Mouse (Mus musculus) liver, embryonic 14.5 days (tissue): Measurements from ENCODE around the gene Spcs2. TPM values are rescaled to one million over a fixed set of nuclear protein-coding genes. Genes with fewer than 3 reads are reported as not detected.

ENCODE experiments used
- ATAC-seq: fragments of 200-750 bp; cut with Nextera tagmentation; 2 replicates; pipeline ENCODE4 v1.8.0; 2017; ENCODE audit warnings: moderate number of reproducible peaks, mild to moderate bottlenecking, moderate library complexity; ENCODE audit not compliant: insufficient read depth
- DNase-seq, 3 experiments: peaks; one replicate each; pipeline ENCODE4 v3.0.0-alpha.2; 2012 to 2013; ENCODE audit warnings: low read depth in 3 of 3, low spot score in 3 of 3
- H3K27ac ChIP-seq: fragments of 300-500 bp; sonication (generic); 2 replicates; pipeline ENCODE4 v1.5.1; 2014; ENCODE audit warnings: moderate library complexity, mild to moderate bottlenecking, control low read depth, inconsistent platforms
- H3K27me3 ChIP-seq: fragments of 300-500 bp; sonication (generic); 2 replicates; pipeline ENCODE4 v1.6.1; 2014; ENCODE audit warnings: mild to moderate bottlenecking, low read length, moderate library complexity; ENCODE audit not compliant: control insufficient read depth, insufficient read depth
- H3K36me3 ChIP-seq: fragments of 300-500 bp; sonication (generic); replicated peaks from 2 replicates; pipeline ENCODE4 v1.6.1; 2014; ENCODE audit warnings: low read depth; ENCODE audit not compliant: control insufficient read depth, insufficient read depth
- H3K4me1 ChIP-seq, 2 experiments: fragments of 200-500 bp in 1 of 2; fragments of 300-500 bp in 1 of 2; sonication (generic) in 1 of 2; replicated peaks; 2 replicates each; pipeline ENCODE4 v1.6.1; 2012 to 2014; ENCODE audit warnings: antibody characterized with exemption in 1 of 2, inconsistent platforms in 1 of 2, low read length in 1 of 2; ENCODE audit not compliant: control insufficient read depth in 2 of 2, insufficient read depth in 2 of 2
- H3K4me2 ChIP-seq: fragments of 300-500 bp; sonication (generic); 2 replicates; pipeline ENCODE4 v1.6.1; 2014; ENCODE audit warnings: low read depth, mild to moderate bottlenecking, control low read depth, moderate library complexity
- H3K4me3 ChIP-seq, 2 experiments: fragments of 200-500 bp in 1 of 2; fragments of 300-500 bp in 1 of 2; sonication (generic) in 1 of 2; 2 replicates each; pipeline ENCODE4 v1.5.1; 2012 to 2014; ENCODE audit warnings: low read depth in 2 of 2, low read length in 2 of 2, mild to moderate bottlenecking in 2 of 2, control low read depth in 1 of 2, inconsistent platforms in 1 of 2, moderate library complexity in 1 of 2; ENCODE audit not compliant: insufficient read depth in 1 of 2
- H3K9ac ChIP-seq: fragments of 300-500 bp; sonication (generic); replicated peaks from 2 replicates; pipeline ENCODE4 v1.6.1; 2014; ENCODE audit warnings: mild to moderate bottlenecking, control low read depth, moderate library complexity
- H3K9me3 ChIP-seq: fragments of 300-500 bp; sonication (generic); 2 replicates; pipeline ENCODE4 v1.6.1; 2016; ENCODE audit warnings: low read length, mixed read lengths; ENCODE audit not compliant: control insufficient read depth
- CTCF ChIP-seq: IDR thresholded peaks from 2 replicates; pipeline ENCODE4 v1.5.1; 2016; ENCODE audit warnings: antibody characterized with exemption, low read depth, control low read depth
- EP300 ChIP-seq: IDR thresholded peaks from 2 replicates; pipeline ENCODE4 v1.6.1; 2016; ENCODE audit warnings: antibody characterized with exemption, low read depth
- WGBS: fragments of 180-500 bp; shearing (Covaris S2); extraction: QIAGEN DNeasy Blood & Tissue Kit; methylation state at CpG from one replicate; pipeline ENCODE4 v1.1.7; 2014; ENCODE audit not compliant: insufficient replicate concordance; 5-methylcytosine and 5-hydroxymethylcytosine counted together
- polyA plus RNA-seq, 2 experiments: library from polyadenylated mRNA; depleted of rRNA in 1 of 2; stranded (reverse) in 1 of 2; unstranded in 1 of 2; fragments of >200 nt; fragmentation: Nextera tagmentation in 1 of 2; extraction: Ambion mirVana in 1 of 2; gene quantifications; 2 replicates each; pipeline versions ENCODE4 v1.2.1 to v1.2.3; 2012 to 2014

Gene Spcs2
- polyA plus RNA-seq, 2 experiments = 44.5 to 171 TPM

DNA sequence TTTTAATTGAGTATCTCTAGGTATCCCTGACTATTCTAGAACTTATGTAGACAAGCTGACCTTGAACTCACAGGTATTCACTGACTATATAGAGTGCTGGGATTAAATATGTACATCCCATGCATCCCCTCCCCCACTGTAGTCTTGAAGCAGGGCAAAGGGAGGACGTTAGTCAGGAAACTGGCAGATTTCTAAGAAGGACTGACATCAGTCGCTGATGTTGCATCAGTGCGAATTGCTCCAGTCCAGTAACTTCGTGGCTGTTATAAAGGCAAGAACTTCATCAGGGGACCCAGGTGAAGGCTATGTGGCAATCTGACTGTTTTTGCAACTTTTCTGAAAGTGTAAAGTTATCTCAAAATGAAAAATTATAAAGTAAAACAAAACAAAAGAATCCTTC is 6.0 kb upstream of the Spcs2 start:
- Histone ChIP-seq H3K9me3 (no peaks in the 10 kb centered on the region), H3K27ac (no peak overlapping the region), H3K4me2 (no peak overlapping the region), H3K4me3 (no peak overlapping the region), H3K9ac (no peak overlapping the region), H3K4me1 (0 out of 4 replicates have a peak, but pooled peaks cover 0 to 1% of the 10 kb centered on the region in 2 experiments), H3K27me3 (no peaks in the 10 kb centered on the region), H3K36me3 (no peaks in the 10 kb centered on the region)
- ATAC-seq (no peak), DNase-seq (no peak)
- TF ChIP-seq CTCF (no peak), EP300 (no peak)
- WGBS = 36% methylated on average over 4 of the region's 4 CpGs

DNA sequence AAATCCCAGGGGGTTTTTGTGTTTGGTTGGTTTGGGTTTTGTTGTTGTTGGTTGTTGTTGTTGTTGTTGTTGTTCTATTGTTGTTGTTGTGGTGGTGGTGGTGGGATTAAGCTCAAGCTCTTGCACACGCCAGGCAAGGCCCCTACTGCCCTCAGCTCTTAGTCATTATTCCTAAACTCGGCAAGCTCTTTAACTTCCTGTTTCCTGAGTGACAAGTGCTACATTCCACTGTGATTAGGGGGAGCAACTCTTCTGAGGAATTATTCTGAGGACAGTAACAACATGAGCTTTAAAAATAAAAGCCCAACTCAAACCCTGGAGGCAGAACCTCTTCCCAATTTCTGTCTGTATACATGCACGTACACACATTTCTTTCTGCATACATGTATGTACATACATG is 2.0 kb upstream of the Spcs2 start:
- DNase-seq (no peak), ATAC-seq (no peak)
- Histone ChIP-seq H3K4me1 (0 out of 4 replicates have a peak, but pooled peaks cover 0 to 1% of the 10 kb centered on the region in 2 experiments), H3K36me3 (no peaks in the 10 kb centered on the region), H3K27me3 (no peaks in the 10 kb centered on the region), H3K4me3 (no peak overlapping the region), H3K9ac (no peak overlapping the region), H3K9me3 (no peaks in the 10 kb centered on the region), H3K27ac (no peak overlapping the region), H3K4me2 (no peak overlapping the region)
- WGBS = 37% methylated on average over 3 of the region's 3 CpGs
- no peak for TF ChIP-seq EP300
- TF ChIP-seq CTCF = no peak

DNA sequence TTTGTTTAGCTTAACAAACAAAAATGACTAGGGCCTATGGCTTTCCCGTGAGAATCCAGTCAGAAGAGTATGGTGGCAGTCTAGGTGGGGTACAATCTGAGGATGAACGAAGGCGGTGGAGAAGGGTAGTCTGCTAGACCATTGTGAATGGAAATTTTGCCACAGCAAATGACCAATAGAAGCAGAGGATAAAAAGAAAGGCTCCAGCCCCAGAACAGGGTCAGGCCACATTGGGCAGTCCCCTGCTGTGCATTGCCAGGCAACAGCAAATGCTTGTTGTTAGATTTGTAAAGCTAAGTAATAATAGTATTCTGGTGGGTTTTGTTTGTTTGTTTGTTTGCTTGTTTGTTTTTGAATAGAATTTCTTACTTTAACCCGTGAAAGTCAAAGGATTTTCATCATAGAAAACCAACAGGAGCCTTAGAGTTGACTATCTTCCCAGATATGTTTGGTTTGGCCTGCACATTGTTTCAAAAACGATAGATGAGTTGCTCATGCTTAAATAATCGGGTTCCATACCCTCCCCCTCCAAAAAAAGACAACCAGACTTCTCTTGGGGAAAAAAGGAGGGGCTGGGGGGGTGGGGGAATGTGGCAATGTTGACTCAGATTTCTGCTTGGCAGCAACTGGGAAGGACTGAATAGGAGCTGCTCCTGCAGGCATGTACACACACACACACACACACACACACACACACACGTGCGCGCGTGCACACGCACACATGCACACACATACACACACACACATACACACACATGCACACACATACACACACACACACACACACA is 1.2 kb upstream of the Spcs2 start:
- Histone ChIP-seq H3K36me3 (no peaks in the 10 kb centered on the region), H3K9me3 (no peaks in the 10 kb centered on the region), H3K4me1 (0 out of 4 replicates have a peak, but pooled peaks cover 0 to 1% of the 10 kb centered on the region in 2 experiments), H3K9ac (no peak overlapping the region), H3K27me3 (no peaks in the 10 kb centered on the region), H3K4me2 (no peak overlapping the region), H3K27ac (no peak overlapping the region), H3K4me3 (no peak overlapping the region)
- DNase-seq (no peak), ATAC-seq (no peak)
- TF ChIP-seq CTCF (no peak), EP300 (no peak)
- 65% methylated on average over 11 of the region's 11 CpGs for WGBS

DNA sequence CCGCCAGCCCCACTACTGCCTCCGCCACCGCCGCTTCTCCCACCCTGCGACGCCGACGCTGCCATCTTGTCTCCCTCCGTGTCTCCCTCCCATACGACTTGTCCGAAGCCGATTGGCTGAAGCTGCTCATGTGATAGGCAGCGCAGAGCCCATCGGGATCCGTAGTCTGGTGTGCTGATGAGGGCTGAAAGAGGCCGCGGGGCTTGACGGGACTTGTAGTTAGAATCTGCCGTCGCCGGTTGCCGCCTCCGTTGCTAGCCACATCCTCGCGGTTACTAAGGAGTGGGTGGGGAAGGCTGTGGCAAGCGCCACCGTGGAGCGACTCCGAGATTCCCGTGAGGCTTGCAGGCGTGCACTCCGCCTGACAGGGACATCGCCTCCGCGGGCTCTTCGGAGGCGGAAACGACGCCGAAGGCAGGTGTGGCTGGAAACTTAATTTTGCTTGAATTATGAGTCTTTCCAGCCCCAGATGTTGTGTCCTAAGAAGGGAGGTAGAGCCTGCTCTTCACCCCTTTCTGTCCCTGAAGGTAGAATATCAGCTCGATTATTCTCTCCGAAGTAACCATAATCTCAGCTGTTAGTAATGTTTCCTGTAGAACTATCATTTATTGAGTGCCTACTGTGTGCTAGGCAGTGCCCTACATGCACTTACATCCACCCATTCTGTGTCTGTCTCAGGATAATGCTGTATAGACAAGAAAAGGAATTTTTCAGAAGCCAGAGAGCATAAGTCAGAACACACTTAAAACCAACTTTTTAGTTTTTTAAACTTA is 4.3 kb downstream of the Spcs2 start, which contains the start of gene Xrra1:
TSS of gene Xrra1 (plus strand) at position 304 of the 773 bp plus-strand sequence.
- WGBS = under 1% methylated on average over 42 of the region's 42 CpGs
- H3K9ac ChIP-seq = peak within 1 kb of the TSS; percentile 73
- ATAC-seq = peak; percentile 99
- 0 out of 2 replicates have a peak, but pooled peaks have one; percentile 1 for TF ChIP-seq CTCF
- no peak for TF ChIP-seq EP300
- DNase-seq = peak; percentile 97 to 99 (median 98)
- peak within 1 kb of the TSS; percentile 71 to 94 for H3K4me3 ChIP-seq
- H3K4me2 ChIP-seq = peak within 1 kb of the TSS; percentile 98
- H3K27me3 ChIP-seq = no peaks in the 10 kb centered on the region
- H3K27ac ChIP-seq = peak within 1 kb of the TSS; percentile 28; the same call in 1 of the 2 replicates
- peaks cover 9% of the 10 kb centered on the region for H3K36me3 ChIP-seq
- H3K9me3 ChIP-seq = no peaks in the 10 kb centered on the region
- H3K4me1 ChIP-seq = peaks cover 15 to 16% of the 10 kb centered on the region in 2 experiments

DNA sequence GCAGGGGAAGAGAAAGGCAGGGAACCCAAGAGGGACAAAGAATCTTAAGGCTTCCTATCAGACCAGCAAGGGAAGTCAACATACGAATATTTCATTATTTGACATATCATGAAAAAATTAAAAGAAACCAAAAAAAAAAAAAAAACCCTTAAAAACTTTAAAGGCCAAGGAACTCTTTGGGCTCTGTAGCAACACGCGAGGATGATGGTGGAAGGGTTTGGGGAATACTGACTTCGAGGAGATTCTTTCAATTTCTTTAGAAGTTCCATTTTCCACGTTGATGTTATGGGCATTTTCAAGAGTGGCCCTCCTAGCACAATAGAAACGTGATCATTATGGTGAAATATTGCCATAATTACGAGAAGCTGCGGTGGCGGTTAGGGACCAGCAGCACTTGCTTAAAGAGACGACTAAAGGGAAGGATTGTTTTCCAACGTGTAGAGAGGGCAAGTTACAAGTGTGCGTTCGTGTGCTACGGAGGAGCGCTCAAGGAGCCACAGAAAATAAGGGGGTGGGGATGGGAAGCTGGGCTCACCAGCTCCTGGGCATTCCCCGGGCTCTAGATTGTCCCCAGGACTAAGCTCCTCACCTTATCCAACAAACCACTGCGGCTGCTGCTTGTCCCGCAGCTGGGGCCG is 5.0 kb downstream of the Spcs2 start:
- under 1% methylated on average over 17 of the region's 19 CpGs for WGBS
- peak overlapping the region; percentile 71 to 94 for H3K4me3 ChIP-seq

More for the DNA sequence above, 5.0 kb downstream of the Spcs2 start:
- peak overlapping the region; percentile 98 for H3K4me2 ChIP-seq
- H3K9ac ChIP-seq = peak overlapping the region; percentile 73
- no peak for DNase-seq
- peaks cover 14% of the 10 kb centered on the region for H3K36me3 ChIP-seq
- H3K4me1 ChIP-seq = peaks cover 15 to 16% of the 10 kb centered on the region in 2 experiments
- H3K27ac ChIP-seq = peak overlapping the region; percentile 28; the same call in 1 of the 2 replicates
- TF ChIP-seq EP300 = no peak
- 0 out of 2 replicates have a peak, but pooled peaks have one; percentile 4 for TF ChIP-seq CTCF
- H3K27me3 ChIP-seq = no peaks in the 10 kb centered on the region
- H3K9me3 ChIP-seq = no peaks in the 10 kb centered on the region
- ATAC-seq = peak; percentile 63
